Mouse (Mus musculus) CH12.LX (cell line): ENCODE measurements around the gene Tmem158. TPM values are rescaled to one million over a fixed set of nuclear protein-coding genes. Genes with fewer than 3 reads are reported as not detected.

ENCODE experiments used
- DNase-seq: peaks from one replicate; pipeline ENCODE4 v3.0.0-alpha.2; 2013; ENCODE audit errors: extremely low read depth
- H3K27ac ChIP-seq: 2 replicates; pipeline ENCODE4 v1.5.1; 2012; ENCODE audit warnings: low read depth, mild to moderate bottlenecking, control low read depth, moderate library complexity; ENCODE audit not compliant: insufficient read depth
- H3K27me3 ChIP-seq: replicated peaks from 2 replicates; pipeline ENCODE3; 2012; ENCODE audit warnings: inconsistent platforms
- H3K36me3 ChIP-seq, 2 experiments: replicated peaks in 1 of 2; 2 replicates each; pipeline versions ENCODE3 to v1.6.1; 2012; ENCODE audit warnings: inconsistent platforms in 1 of 2, low read length in 1 of 2, mild to moderate bottlenecking in 1 of 2, mixed read lengths in 1 of 2, moderate library complexity in 1 of 2; ENCODE audit not compliant: control insufficient read depth in 1 of 2, insufficient read depth in 1 of 2
- H3K4me1 ChIP-seq, 2 experiments: 2 replicates each; pipeline ENCODE4 v1.6.1; 2012; ENCODE audit warnings: inconsistent platforms in 1 of 2, moderate library complexity in 1 of 2; ENCODE audit not compliant: insufficient read depth in 2 of 2, control insufficient read depth in 1 of 2
- H3K4me2 ChIP-seq: 2 replicates; pipeline ENCODE4 v1.6.1; 2012; ENCODE audit warnings: low read depth, mild to moderate bottlenecking, control low read depth; ENCODE audit not compliant: poor library complexity, insufficient read depth, severe bottlenecking
- H3K4me3 ChIP-seq, 3 experiments: fragments of 150-350 bp in 1 of 3; sonication (generic) in 1 of 3; replicated peaks in 1 of 3; 2 replicates each; pipeline versions ENCODE3 to v1.5.1; 2011 to 2012; ENCODE audit warnings: low read depth in 2 of 3, low read length in 2 of 3, mild to moderate bottlenecking in 2 of 3, moderate library complexity in 2 of 3, control low read depth in 1 of 3, improper control_type of control experiment in 1 of 3, inconsistent platforms in 1 of 3, mixed read lengths in 1 of 3; ENCODE audit not compliant: poor library complexity in 1 of 3
- H3K79me2 ChIP-seq: replicated peaks from 2 replicates; pipeline ENCODE4 v1.6.1; 2012; ENCODE audit warnings: mild to moderate bottlenecking, moderate library complexity; ENCODE audit not compliant: control insufficient read depth, poor library complexity, insufficient read depth, severe bottlenecking; ENCODE audit errors: extremely low read depth
- H3K9ac ChIP-seq: 2 replicates; pipeline ENCODE4 v1.6.1; 2012; ENCODE audit warnings: low read depth, mild to moderate bottlenecking, control low read depth, moderate library complexity; ENCODE audit not compliant: insufficient read depth
- H3K9me3 ChIP-seq: replicated peaks from 2 replicates; pipeline ENCODE3; 2012; ENCODE audit warnings: low read length, inconsistent platforms, mixed read lengths
- CHD1 ChIP-seq: IDR thresholded peaks from 2 replicates; pipeline ENCODE4 v1.6.1; 2012; ENCODE audit warnings: low read depth, low read length, improper control_type of control experiment, inconsistent platforms
- CTCF ChIP-seq, 2 experiments: IDR thresholded peaks in 1 of 2; conservative IDR thresholded peaks in 1 of 2; 2 replicates each; pipeline ENCODE4 v1.5.1; 2011 to 2012; ENCODE audit warnings: low read depth in 2 of 2, low read length in 2 of 2, improper control_type of control experiment in 1 of 2, inconsistent platforms in 1 of 2, mild to moderate bottlenecking in 1 of 2, moderate library complexity in 1 of 2
- E2F4 ChIP-seq: IDR thresholded peaks from 2 replicates; pipeline ENCODE4 v1.6.1; 2011; ENCODE audit warnings: low read depth, low read length, improper control_type of control experiment; ENCODE audit not compliant: insufficient replicate concordance
- EP300 ChIP-seq: IDR thresholded peaks from 2 replicates; pipeline ENCODE4 v1.6.1; 2011; ENCODE audit warnings: low read length, improper control_type of control experiment
- GABPA ChIP-seq: IDR thresholded peaks from 2 replicates; pipeline ENCODE4 v1.6.1; 2012; ENCODE audit warnings: low read depth, low read length, improper control_type of control experiment, inconsistent platforms; ENCODE audit not compliant: insufficient replicate concordance
- HCFC1 ChIP-seq: IDR thresholded peaks from 2 replicates; pipeline ENCODE4 v1.6.1; 2012; ENCODE audit warnings: low read depth, mild to moderate bottlenecking, inconsistent platforms, low read length, improper control_type of control experiment
- IRF4 ChIP-seq: IDR thresholded peaks from 2 replicates; pipeline ENCODE4 v1.6.1; 2014; ENCODE audit warnings: low read depth, mild to moderate bottlenecking, inconsistent platforms, low read length, improper control_type of control experiment
- JUN ChIP-seq: IDR thresholded peaks from 2 replicates; pipeline ENCODE4 v1.6.1; 2011; ENCODE audit warnings: low read depth, mild to moderate bottlenecking, low read length, improper control_type of control experiment, moderate library complexity; ENCODE audit not compliant: insufficient read depth
- JUND ChIP-seq: conservative IDR thresholded peaks from 2 replicates; pipeline ENCODE4 v1.6.1; 2011; ENCODE audit warnings: low read depth, low read length, improper control_type of control experiment
- KAT2A ChIP-seq: IDR thresholded peaks from 2 replicates; pipeline ENCODE4 v1.6.1; 2012; ENCODE audit warnings: low read length, improper control_type of control experiment, inconsistent platforms; ENCODE audit not compliant: insufficient replicate concordance
- MAFK ChIP-seq: IDR thresholded peaks from 2 replicates; pipeline ENCODE4 v1.6.1; 2011; ENCODE audit warnings: low read length, improper control_type of control experiment; ENCODE audit not compliant: insufficient replicate concordance
- MAX ChIP-seq: IDR thresholded peaks from 2 replicates; pipeline ENCODE4 v1.6.1; 2011; ENCODE audit warnings: low read length, improper control_type of control experiment
- MAZ ChIP-seq: IDR thresholded peaks from 2 replicates; pipeline ENCODE4 v1.6.1; 2012; ENCODE audit warnings: low read depth, mild to moderate bottlenecking, inconsistent platforms, low read length, improper control_type of control experiment, moderate library complexity
- NRF1 ChIP-seq: IDR thresholded peaks from 2 replicates; pipeline ENCODE4 v1.6.1; 2014; ENCODE audit warnings: low read depth, mild to moderate bottlenecking, inconsistent platforms, low read length, improper control_type of control experiment, moderate library complexity
- POLR2AphosphoS2 ChIP-seq: IDR thresholded peaks from 2 replicates; pipeline ENCODE4 v1.6.1; 2011; ENCODE audit warnings: low read depth, low read length, improper control_type of control experiment
- RCOR1 ChIP-seq: conservative IDR thresholded peaks from 2 replicates; pipeline ENCODE4 v1.6.1; 2012; ENCODE audit warnings: low read depth, mild to moderate bottlenecking, inconsistent platforms, low read length, improper control_type of control experiment
- SIN3A ChIP-seq: IDR thresholded peaks from 2 replicates; pipeline ENCODE4 v1.6.1; 2012; ENCODE audit warnings: low read length, improper control_type of control experiment, inconsistent platforms
- SMC3 ChIP-seq: IDR thresholded peaks from 2 replicates; pipeline ENCODE4 v1.6.1; 2011; ENCODE audit warnings: low read depth, low read length, improper control_type of control experiment
- TBP ChIP-seq: conservative IDR thresholded peaks from 2 replicates; pipeline ENCODE4 v1.6.1; 2011; ENCODE audit warnings: low read depth, low read length, improper control_type of control experiment
- TCF12 ChIP-seq: IDR thresholded peaks from 2 replicates; pipeline ENCODE4 v1.6.1; 2014; ENCODE audit warnings: low read depth, mild to moderate bottlenecking, inconsistent platforms, low read length, improper control_type of control experiment
- UBTF ChIP-seq: IDR thresholded peaks from 2 replicates; pipeline ENCODE4 v1.6.1; 2012; ENCODE audit warnings: low read depth, mild to moderate bottlenecking, inconsistent platforms, low read length, improper control_type of control experiment, moderate library complexity
- USF1 ChIP-seq: IDR thresholded peaks from 2 replicates; pipeline ENCODE4 v1.6.1; 2014; ENCODE audit warnings: low read depth, mild to moderate bottlenecking, inconsistent platforms, low read length, improper control_type of control experiment
- ZC3H11A ChIP-seq: IDR thresholded peaks from 2 replicates; pipeline ENCODE4 v1.6.1; 2012; ENCODE audit warnings: low read depth, mild to moderate bottlenecking, inconsistent platforms, low read length, improper control_type of control experiment
- ZKSCAN1 ChIP-seq: IDR thresholded peaks from 2 replicates; pipeline ENCODE4 v1.6.1; 2012; ENCODE audit warnings: low read depth, inconsistent platforms, low read length, improper control_type of control experiment, borderline replicate concordance
- ZMIZ1 ChIP-seq: IDR thresholded peaks from 2 replicates; pipeline ENCODE4 v1.6.1; 2012; ENCODE audit warnings: low read depth, mild to moderate bottlenecking, inconsistent platforms, low read length, improper control_type of control experiment
- ZNF384 ChIP-seq: IDR thresholded peaks from 2 replicates; pipeline ENCODE4 v1.6.1; 2012; ENCODE audit warnings: low read depth, low read length, improper control_type of control experiment, inconsistent platforms
- dilution Hi-C: fragments of 300-500 bp; cut with MboI; formaldehyde crosslinking; loops from 2 replicates; pipeline ENCODE4 v1.14.3; 2020; ENCODE audit warnings: low sequenced_read_pairs; ENCODE audit not compliant: extremely low pct_unique_long_range_greater_than_20kb, extremely low pct_ligation_motif_present
- in situ Hi-C: fragments of 300-500 bp; cut with MboI; formaldehyde crosslinking; loops from 3 replicates; pipeline ENCODE4 v1.14.3; 2019; ENCODE audit warnings: low sequenced_read_pairs, low pct_ligation_motif_present, low pct_unique_long_range_greater_than_20kb, mixed read lengths
- polyA plus RNA-seq: library from polyadenylated mRNA; unstranded; fragments of >175 nt; gene quantifications from 2 replicates; pipeline ENCODE4 v1.2.1, GENCODE M21; 2012; ENCODE audit warnings: low read depth; ENCODE audit not compliant: insufficient read length
- total RNA-seq, 2 experiments: library from RNA; depleted of rRNA; stranded (reverse); fragments of 300-350 nt in 1 of 2; fragments of >200 nt in 1 of 2; gene quantifications; 2 replicates each; pipeline ENCODE4 v1.2.3; 2012 to 2014

Gene Tmem158
- total and polyA plus RNA-seq, 3 experiments = 2.1 to 7.3 (median 2.4) TPM

- no peaks in the 10 kb centered on the region for H3K9me3 ChIP-seq
- no peak overlapping the region for H3K27ac ChIP-seq
- H3K79me2 ChIP-seq = no peaks in the 10 kb centered on the region
- H3K4me2 ChIP-seq = no peak overlapping the region
- no peaks in the 10 kb centered on the region for H3K36me3 ChIP-seq
- in situ Hi-C loops (no loop called here), dilution Hi-C loops (no loop called here)
- no peaks in the 10 kb centered on the region for H3K27me3 ChIP-seq
- peaks cover 0 to 11% of the 10 kb centered on the region in 2 experiments; a peak in 3 of 4 replicates for H3K4me1 ChIP-seq
- H3K4me3 ChIP-seq = no peak overlapping the region
- TF ChIP-seq NRF1 (no peak), CTCF (conservative IDR thresholded peaks at IDR 0.05 in 1 of 2, IDR thresholded peaks at IDR 0.05 in 1 of 2; ENCODE audit: low read depth in 2 of 2, low read length in 2 of 2) (no peak), RCOR1 (no peak), CHD1 (no peak), MAZ (no peak), MAX (no peak), KAT2A (no peak), ZKSCAN1 (no peak), TCF12 (no peak), GABPA (no peak), SMC3 (no peak), IRF4 (no peak), ZMIZ1 (no peak)
- DNase-seq = no peak
- no peak overlapping the region for H3K9ac ChIP-seq
Measured at GRCm38 (mm10) chr9:123227106-123227750, 33.3 kb downstream of the Tmem158 start.

- H3K9ac ChIP-seq = no peak overlapping the region
- no peaks in the 10 kb centered on the region for H3K36me3 ChIP-seq
- dilution Hi-C loops (no loop called here), in situ Hi-C loops (no loop called here)
- H3K27ac ChIP-seq = no peak overlapping the region
- no peak for DNase-seq
- peaks cover 0 to 8% of the 10 kb centered on the region in 2 experiments; a peak in 3 of 4 replicates for H3K4me1 ChIP-seq
- H3K79me2 ChIP-seq = no peaks in the 10 kb centered on the region
- H3K4me2 ChIP-seq = no peak overlapping the region
- no peaks in the 10 kb centered on the region for H3K9me3 ChIP-seq
- H3K27me3 ChIP-seq = no peaks in the 10 kb centered on the region
- no peak for TF ChIP-seq CHD1
- TF ChIP-seq JUN = no peak
- TF ChIP-seq IRF4 = no peak
- no peak for TF ChIP-seq RCOR1
- TF ChIP-seq JUND = no peak
- no peak for TF ChIP-seq KAT2A
- no peak for TF ChIP-seq EP300
- TF ChIP-seq TBP = no peak
- no peak for TF ChIP-seq GABPA
- TF ChIP-seq SIN3A = no peak
- no peak for TF ChIP-seq USF1
- no peak for TF ChIP-seq SMC3
- TF ChIP-seq MAX = no peak
- no peak for TF ChIP-seq E2F4
- TF ChIP-seq ZC3H11A = no peak
- TF ChIP-seq ZNF384 = no peak
- no peak for TF ChIP-seq UBTF
- no peak for TF ChIP-seq POLR2AphosphoS2
- no peak for TF ChIP-seq MAFK
- TF ChIP-seq HCFC1 = no peak
- no peak overlapping the region for H3K4me3 ChIP-seq
Measured at GRCm38 (mm10) chr9:123224863-123225431, 35.6 kb downstream of the Tmem158 start.
